Mouse (Mus musculus) intestine, embryonic 14.5 days (tissue): ENCODE results near the gene Myh9. TPM values are rescaled to one million over a fixed set of nuclear protein-coding genes. Genes with fewer than 3 reads are reported as not detected.
"Not testable (repeated sequence)": the region's sequence is repeated elsewhere in the genome, so short reads cannot be mapped to it uniquely, and the experiment has no call there.

Source experiments
- ATAC-seq: fragments of 200-750 bp; cut with Nextera tagmentation; replicated peaks from 2 replicates; pipeline ENCODE4 v1.8.0; 2017; ENCODE audit warnings: low read depth, moderate number of reproducible peaks, moderate TSS enrichment, moderate library complexity; ENCODE audit not compliant: low FRiP score, low TSS enrichment
- DNase-seq: peaks from one replicate; pipeline ENCODE4 v3.0.0-alpha.2; 2018; ENCODE audit warnings: low spot score
- H3K27ac ChIP-seq: fragments of 300-500 bp; sonication (generic); 2 replicates; pipeline ENCODE4 v1.5.1; 2014; ENCODE audit warnings: low read depth, mild to moderate bottlenecking, control low read depth
- H3K27me3 ChIP-seq: fragments of 300-500 bp; sonication (generic); replicated peaks from 2 replicates; pipeline ENCODE4 v1.6.1; 2014; ENCODE audit warnings: low read length, control low read depth; ENCODE audit not compliant: control insufficient read depth, insufficient read depth
- H3K36me3 ChIP-seq: fragments of 300-500 bp; sonication (generic); 2 replicates; pipeline ENCODE4 v1.6.1; 2014; ENCODE audit warnings: low read length, control low read depth; ENCODE audit not compliant: control insufficient read depth, insufficient read depth
- H3K4me1 ChIP-seq: fragments of 300-500 bp; sonication (generic); replicated peaks from 2 replicates; pipeline ENCODE4 v1.6.1; 2014; ENCODE audit warnings: low read length, control low read depth, mixed read lengths; ENCODE audit not compliant: control insufficient read depth, insufficient read depth
- H3K4me2 ChIP-seq: fragments of 300-500 bp; sonication (generic); 2 replicates; pipeline ENCODE4 v1.6.1; 2014; ENCODE audit warnings: low read length
- H3K4me3 ChIP-seq: fragments of 300-500 bp; sonication (generic); 2 replicates; pipeline ENCODE4 v1.5.1; 2014; ENCODE audit warnings: low read depth, low read length, control low read depth, mixed read lengths
- H3K9ac ChIP-seq: fragments of 300-500 bp; sonication (generic); 2 replicates; pipeline ENCODE4 v1.6.1; 2014; ENCODE audit warnings: mild to moderate bottlenecking, low read length
- H3K9me3 ChIP-seq: fragments of 300-500 bp; sonication (generic); 2 replicates; pipeline ENCODE4 v1.6.1; 2016; ENCODE audit warnings: low read length, control low read depth; ENCODE audit not compliant: control insufficient read depth
- WGBS: fragments of 180-500 bp; shearing (Covaris S2); extraction: QIAGEN DNeasy Blood & Tissue Kit; methylation state at CpG from one replicate; pipeline ENCODE4 v1.1.7; 2014; 5-methylcytosine and 5-hydroxymethylcytosine counted together
- polyA plus RNA-seq: library from polyadenylated mRNA; unstranded; fragments of >200 nt; fragmentation: Nextera tagmentation; extraction: Ambion mirVana; gene quantifications from 2 replicates; pipeline ENCODE4 v1.2.1, GENCODE M21; 2014

Myh9 gene
- polyA plus RNA-seq, 1 experiment from 2014 or later, result 72.2 TPM

- H3K4me3 ChIP-seq, ATAC-seq, H3K9me3 ChIP-seq, H3K4me2 ChIP-seq, H3K9ac ChIP-seq, H3K27me3 ChIP-seq, H3K36me3 ChIP-seq, DNase-seq: not testable (repeated sequence)
- Histone ChIP-seq H3K27ac (peak overlapping the region; percentile 81), H3K4me1 (peaks cover 21% of the 10 kb centered on the region)
- WGBS, result 62% methylated on average over 12 of the region's 13 CpGs
Measured at GRCm38 (mm10) chr15:77843494-77844041, 1.6 kb upstream of the Myh9 start.

- H3K27me3 ChIP-seq, result no peaks in the 10 kb centered on the region
- H3K27ac ChIP-seq, result peak overlapping the region; percentile 81
- H3K9me3 ChIP-seq, result no peaks in the 10 kb centered on the region
- peaks cover 26% of the 10 kb centered on the region for H3K4me1 ChIP-seq
- no peak for DNase-seq
- H3K36me3 ChIP-seq, result no peaks in the 10 kb centered on the region
- H3K9ac ChIP-seq, result 0 out of 2 replicates have a peak overlapping the region, but pooled peaks have one; percentile 1
- no peak for ATAC-seq
- 14% methylated on average over 2 of the region's 2 CpGs for WGBS
- peak overlapping the region; percentile 90 for H3K4me3 ChIP-seq
- H3K4me2 ChIP-seq, result peak overlapping the region; percentile 54
Measured at GRCm38 (mm10) chr15:77843046-77843445, 1.1 kb upstream of the Myh9 start.

DNA sequence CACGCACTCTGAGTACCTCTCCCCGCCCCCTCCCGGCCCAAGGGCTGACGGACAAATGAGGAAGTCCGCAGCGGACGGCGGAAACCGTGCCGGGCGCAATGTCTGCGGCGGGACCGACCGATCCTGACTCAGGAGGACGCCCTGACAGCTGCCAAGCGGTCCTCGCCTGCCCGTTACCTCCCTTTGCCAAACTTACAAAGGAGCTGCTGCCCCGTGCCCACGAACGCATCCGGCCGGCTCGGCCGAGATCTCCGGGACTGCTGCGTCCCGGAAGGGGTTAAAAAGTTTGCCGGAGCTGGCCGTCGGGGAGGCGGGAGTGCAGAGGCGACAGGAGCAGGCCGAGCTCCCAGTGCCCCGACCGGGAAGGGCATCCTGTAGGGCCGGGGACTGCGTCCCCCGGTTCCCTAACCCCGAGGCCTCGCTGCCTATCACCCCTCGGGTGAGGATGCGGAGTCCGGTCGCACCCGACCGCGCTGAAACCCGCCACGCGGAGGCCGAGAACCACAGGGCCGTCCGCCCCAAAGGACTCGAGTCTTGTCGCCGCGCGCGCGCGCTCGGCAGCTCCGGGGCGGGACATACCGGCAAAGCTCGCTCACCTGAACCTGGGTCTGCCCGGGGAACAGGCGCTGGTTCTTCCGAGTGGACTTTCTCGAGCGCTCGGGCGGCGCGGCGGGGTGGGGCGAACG, 471 bp downstream of the Myh9 start:
- no peak for DNase-seq

GRCm38 (mm10) chr15:77840450-77841360, 1.3 kb downstream of the Myh9 start:
- Histone ChIP-seq H3K9me3 (no peaks in the 10 kb centered on the region), H3K27ac (peak overlapping the region; percentile 92), H3K4me2 (peak overlapping the region; percentile 86), H3K9ac (peak overlapping the region; percentile 95), H3K27me3 (no peaks in the 10 kb centered on the region), H3K4me3 (peak overlapping the region; percentile 90), H3K4me1 (peaks cover 50% of the 10 kb centered on the region), H3K36me3 (no peaks in the 10 kb centered on the region)
- ATAC-seq (no peak), DNase-seq (peak; percentile 73)
- WGBS, result 2% methylated on average over 36 of the region's 36 CpGs

More for the DNA sequence above, 471 bp downstream of the Myh9 start:
- Histone ChIP-seq H3K36me3 (no peaks in the 10 kb centered on the region), H3K4me3 (peak overlapping the region; percentile 90), H3K4me1 (peaks cover 42% of the 10 kb centered on the region), H3K27ac (peak overlapping the region; percentile 92), H3K9me3 (no peaks in the 10 kb centered on the region), H3K9ac (peak overlapping the region; percentile 95), H3K27me3 (no peaks in the 10 kb centered on the region), H3K4me2 (peak overlapping the region; percentile 86)
- under 1% methylated on average over 74 of the region's 80 CpGs for WGBS
- ATAC-seq, result peak; percentile 10

DNA sequence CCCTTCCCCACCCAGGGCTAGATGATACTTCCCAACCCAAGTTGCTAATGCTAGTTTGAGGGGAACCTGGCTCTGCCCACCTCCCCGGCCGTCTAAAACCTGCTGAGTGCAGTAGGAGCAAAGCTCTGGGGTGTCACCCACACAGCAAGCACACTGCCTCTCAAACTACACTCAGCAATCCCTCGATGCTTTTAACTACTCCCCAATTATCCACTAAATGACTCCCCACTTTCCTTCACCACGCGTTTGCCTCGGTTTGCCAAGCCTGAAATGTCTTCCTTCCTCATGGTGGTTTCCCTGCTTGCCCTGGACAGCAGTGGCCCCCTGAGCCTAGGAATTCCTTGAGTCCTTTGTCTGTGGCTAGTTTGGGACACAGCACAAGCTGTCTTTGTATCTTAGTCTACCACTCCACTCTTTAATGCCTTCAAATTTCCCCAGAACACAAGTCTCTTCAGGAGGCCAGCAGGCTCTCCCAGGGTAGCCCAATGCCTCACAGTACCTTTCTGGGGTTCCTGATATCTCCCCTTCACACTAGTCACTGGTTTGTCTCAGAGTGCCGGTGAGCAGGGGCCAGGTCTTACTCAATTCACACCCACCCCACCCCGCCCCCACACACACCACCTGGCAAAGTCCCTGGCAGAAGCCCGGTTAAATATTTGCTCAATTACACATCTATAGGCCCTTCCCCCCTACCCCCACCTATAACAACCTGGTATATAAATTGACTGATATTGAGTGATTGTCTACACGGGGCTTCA, 2.3 kb downstream of the Myh9 start:
- no peak for ATAC-seq

GRCm38 (mm10) chr15:77838530-77839387, 3.2 kb downstream of the Myh9 start:
- DNase-seq (no peak), ATAC-seq (no peak)
- H3K4me2 ChIP-seq, result peak overlapping the region; percentile 86
- H3K9ac ChIP-seq, result peak overlapping the region; percentile 95
- peak overlapping the region; percentile 92 for H3K27ac ChIP-seq
- WGBS, result 20% methylated on average over 4 of the region's 4 CpGs
- no peaks in the 10 kb centered on the region for H3K36me3 ChIP-seq
- H3K9me3 ChIP-seq, result no peaks in the 10 kb centered on the region
- no peaks in the 10 kb centered on the region for H3K27me3 ChIP-seq
- peak overlapping the region; percentile 90; the same call in 1 of the 2 replicates for H3K4me3 ChIP-seq
- H3K4me1 ChIP-seq, result peaks cover 69% of the 10 kb centered on the region

More for the DNA sequence above, 2.3 kb downstream of the Myh9 start:
- H3K4me3 ChIP-seq, result peak overlapping the region; percentile 90
- H3K4me1 ChIP-seq, result peaks cover 60% of the 10 kb centered on the region
- no peaks in the 10 kb centered on the region for H3K27me3 ChIP-seq
- peak overlapping the region; percentile 92 for H3K27ac ChIP-seq
- peak overlapping the region; percentile 86 for H3K4me2 ChIP-seq
- no peaks in the 10 kb centered on the region for H3K36me3 ChIP-seq
- no peaks in the 10 kb centered on the region for H3K9me3 ChIP-seq
- peak overlapping the region; percentile 95 for H3K9ac ChIP-seq
- 14% methylated on average over 10 of the region's 10 CpGs for WGBS
- DNase-seq, result no peak

GRCm38 (mm10) chr15:77837444-77838117, 4.4 kb downstream of the Myh9 start:
- H3K36me3 ChIP-seq, result no peaks in the 10 kb centered on the region
- no peak overlapping the region for H3K4me3 ChIP-seq
- no peaks in the 10 kb centered on the region for H3K9me3 ChIP-seq
- peaks cover 67% of the 10 kb centered on the region for H3K4me1 ChIP-seq
- no peak overlapping the region for H3K9ac ChIP-seq
- peak overlapping the region; percentile 92; the same call in 1 of the 2 replicates for H3K27ac ChIP-seq
- 71% methylated on average over 10 of the region's 10 CpGs for WGBS
- no peaks in the 10 kb centered on the region for H3K27me3 ChIP-seq
- ATAC-seq (no peak), DNase-seq (no peak)
- H3K4me2 ChIP-seq, result no peak overlapping the region
